In the genomic region with DNA sequence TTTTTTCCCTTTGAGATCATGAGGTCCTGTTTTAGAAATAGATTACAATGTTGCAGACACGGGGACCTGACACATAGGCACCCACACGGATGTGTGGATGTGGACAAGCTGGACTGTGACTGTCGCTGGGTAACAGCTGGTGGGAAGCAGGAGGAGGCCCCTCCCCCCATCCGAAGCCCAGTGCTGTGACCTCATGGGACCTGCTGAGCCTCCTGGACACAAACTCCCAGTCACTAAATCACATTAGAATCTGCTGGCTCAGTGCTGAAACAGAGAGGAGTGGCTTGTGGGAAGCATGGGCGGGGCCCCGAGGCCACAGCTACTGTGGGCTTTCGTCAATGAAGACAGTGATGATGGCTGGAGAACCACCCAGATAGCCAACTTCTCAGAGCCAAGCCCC, we compare ENCODE assay signal across 12 mouse cellular contexts.
DNase-seq lines count a peak whose midpoint lies in the region; ATAC-seq lines count a peak whose summit lies in the region.
"Had no signal": no experiment of that assay in that cellular context is flagged by ENCODE, and none has a peak within 500 bp of the region (broad histone marks: within the 10 kb centered on the region; RNA-seq: fewer than 3 reads in every experiment).

No protein-coding gene starts in this region.

- WGBS in intestine, embryonic 15.5 days = 45% methylated on average over 7 of the region's 7 CpGs
- WGBS in intestine, embryonic 16.5 days = 35% methylated on average over 7 of the region's 7 CpGs
- 24% methylated on average over 7 of the region's 7 CpGs for WGBS in kidney, embryonic 15.5 days
- 55% methylated on average over 7 of the region's 7 CpGs for WGBS in forebrain, embryonic 15.5 days

- no peak overlapping the region for H3K4me3 ChIP-seq in intestine, embryonic 15.5 days (replicated peaks)
- no peak overlapping the region for H3K4me3 ChIP-seq in intestine, embryonic 16.5 days (ENCODE audit: low read length)
- no peak overlapping the region for H3K4me3 ChIP-seq in kidney, embryonic 15.5 days (replicated peaks)
- H3K4me3 ChIP-seq in forebrain, embryonic 15.5 days = no peak overlapping the region
- H3K4me3 ChIP-seq: embryonic facial prominence, embryonic 12.5 days; heart, adult 2 months; liver, embryonic 15.5 days had no signal

- no peaks in the 10 kb centered on the region for H3K36me3 ChIP-seq in intestine, embryonic 15.5 days
- H3K36me3 ChIP-seq in intestine, embryonic 16.5 days (ENCODE audit: control insufficient read depth, insufficient read depth, low read length) = no peaks in the 10 kb centered on the region
- H3K36me3 ChIP-seq in kidney, embryonic 15.5 days = no peaks in the 10 kb centered on the region
- H3K36me3 ChIP-seq in forebrain, embryonic 15.5 days = no peaks in the 10 kb centered on the region
- H3K36me3 ChIP-seq: embryonic facial prominence, embryonic 12.5 days; liver, embryonic 15.5 days had no signal

- no peaks in the 10 kb centered on the region for H3K9me3 ChIP-seq in intestine, embryonic 15.5 days
- no peaks in the 10 kb centered on the region for H3K9me3 ChIP-seq in intestine, embryonic 16.5 days (ENCODE audit: control insufficient read depth, low read length)
- H3K9me3 ChIP-seq in kidney, embryonic 15.5 days (replicated peaks) = no peaks in the 10 kb centered on the region
- H3K9me3 ChIP-seq in forebrain, embryonic 15.5 days = no peaks in the 10 kb centered on the region
- H3K9me3 ChIP-seq: embryonic facial prominence, embryonic 12.5 days; liver, embryonic 15.5 days had no signal

- peak; percentile 16 for DNase-seq in embryo, embryonic 9.5 days (ENCODE audit: extremely low spot score)
- DNase-seq in retina, postnatal 7 days (ENCODE audit: low read depth, low spot score) = peak; percentile 66
- no peak for DNase-seq in thymus, adult 18-20 months
- no peak for DNase-seq in thymus, postnatal 4 days
- DNase-seq: heart, adult 2 months; layer of hippocampus, adult 9-11 months had no signal

- H3K4me1 ChIP-seq in intestine, embryonic 15.5 days (replicated peaks) = peaks cover 11% of the 10 kb centered on the region
- H3K4me1 ChIP-seq in intestine, embryonic 16.5 days (ENCODE audit: control insufficient read depth, insufficient read depth, low read length) = no peaks in the 10 kb centered on the region; the same call in 1 of the 2 replicates
- peaks cover 35% of the 10 kb centered on the region for H3K4me1 ChIP-seq in kidney, embryonic 15.5 days
- H3K4me1 ChIP-seq in forebrain, embryonic 15.5 days = peaks cover 23% of the 10 kb centered on the region
- H3K4me1 ChIP-seq: liver, embryonic 15.5 days had no signal

- H3K27ac ChIP-seq in intestine, embryonic 15.5 days = no peak overlapping the region
- no peak overlapping the region for H3K27ac ChIP-seq in intestine, embryonic 16.5 days (ENCODE audit: low read length)
- no peak overlapping the region for H3K27ac ChIP-seq in kidney, embryonic 15.5 days
- H3K27ac ChIP-seq in forebrain, embryonic 15.5 days (replicated peaks) = no peak overlapping the region
- H3K27ac ChIP-seq: embryonic facial prominence, embryonic 12.5 days; heart, adult 2 months; liver, embryonic 15.5 days had no signal

- H3K27me3 ChIP-seq in intestine, embryonic 15.5 days (replicated peaks) = no peaks in the 10 kb centered on the region
- no peaks in the 10 kb centered on the region for H3K27me3 ChIP-seq in intestine, embryonic 16.5 days (replicated peaks; ENCODE audit: control insufficient read depth, insufficient read depth, low read length)
- peaks cover 23% of the 10 kb centered on the region; the same call in 1 of the 2 replicates for H3K27me3 ChIP-seq in kidney, embryonic 15.5 days
- H3K27me3 ChIP-seq in forebrain, embryonic 15.5 days = peaks cover 11% of the 10 kb centered on the region; the same call in 1 of the 2 replicates

- peak; percentile 49; the same call in 1 of the 2 replicates for ATAC-seq in intestine, embryonic 15.5 days
- ATAC-seq in intestine, embryonic 16.5 days = no peak
- peak; percentile 57 for ATAC-seq in kidney, embryonic 15.5 days (replicated peaks; ENCODE audit: low FRiP score)
- no peak for ATAC-seq in forebrain, embryonic 15.5 days (replicated peaks)

- H3K4me2 ChIP-seq in intestine, embryonic 15.5 days (replicated peaks) = no peak overlapping the region
- no peak overlapping the region for H3K4me2 ChIP-seq in intestine, embryonic 16.5 days (ENCODE audit: low read depth, low read length)
- no peak overlapping the region for H3K4me2 ChIP-seq in kidney, embryonic 15.5 days
- H3K4me2 ChIP-seq in forebrain, embryonic 15.5 days (replicated peaks) = no peak overlapping the region
- H3K4me2 ChIP-seq: embryonic facial prominence, embryonic 12.5 days; liver, embryonic 15.5 days had no signal

- no peak overlapping the region for H3K9ac ChIP-seq in intestine, embryonic 15.5 days
- H3K9ac ChIP-seq in intestine, embryonic 16.5 days (ENCODE audit: low read depth, low read length) = no peak overlapping the region
- no peak overlapping the region for H3K9ac ChIP-seq in kidney, embryonic 15.5 days
- no peak overlapping the region for H3K9ac ChIP-seq in forebrain, embryonic 15.5 days (replicated peaks)
- H3K9ac ChIP-seq: embryonic facial prominence, embryonic 12.5 days; liver, embryonic 15.5 days had no signal

Comparison
In these comparisons a context has a peak if more than half of its experiments do, and no peak if none do; other contexts are left out.
1. ATAC-seq: peak in intestine, embryonic 15.5 days (single experiment) and kidney, embryonic 15.5 days (single experiment); none in intestine, embryonic 16.5 days (single experiment) and forebrain, embryonic 15.5 days (single experiment).
2. DNase-seq: peak in embryo, embryonic 9.5 days (single experiment) and retina, postnatal 7 days (single experiment); none in thymus, adult 18-20 months (0 of 2) and thymus, postnatal 4 days (single experiment).